Mouse (Mus musculus): ENCODE data around the gene Mllt6.
"Not testable (repeated sequence)": the region's sequence is repeated elsewhere in the genome, so short reads cannot be mapped to it uniquely, and the experiment has no call there.

Gene Mllt6

DNA sequence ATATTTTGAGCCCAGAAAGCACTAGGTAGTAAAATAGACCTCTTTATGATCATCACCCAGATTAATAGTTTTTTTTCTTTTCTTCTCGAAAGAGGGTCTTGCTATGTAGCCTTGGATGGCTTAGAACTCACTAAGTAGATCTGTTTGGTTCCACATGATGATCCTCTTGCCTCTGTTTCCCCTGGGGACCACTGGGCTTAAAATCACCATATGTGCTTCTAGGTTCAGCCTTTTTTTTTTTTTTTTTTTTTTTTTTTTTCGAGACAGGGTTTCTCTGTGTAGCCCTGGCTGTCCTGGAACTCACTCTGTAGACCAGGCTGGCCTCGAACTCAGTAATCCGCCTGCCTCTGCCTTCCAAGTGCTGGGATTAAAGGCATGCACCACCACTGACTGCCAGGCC is 14.7 kb upstream of the Mllt6 start:
- not testable (repeated sequence) for DNase-seq (ENCODE audit: low spot score)

DNA sequence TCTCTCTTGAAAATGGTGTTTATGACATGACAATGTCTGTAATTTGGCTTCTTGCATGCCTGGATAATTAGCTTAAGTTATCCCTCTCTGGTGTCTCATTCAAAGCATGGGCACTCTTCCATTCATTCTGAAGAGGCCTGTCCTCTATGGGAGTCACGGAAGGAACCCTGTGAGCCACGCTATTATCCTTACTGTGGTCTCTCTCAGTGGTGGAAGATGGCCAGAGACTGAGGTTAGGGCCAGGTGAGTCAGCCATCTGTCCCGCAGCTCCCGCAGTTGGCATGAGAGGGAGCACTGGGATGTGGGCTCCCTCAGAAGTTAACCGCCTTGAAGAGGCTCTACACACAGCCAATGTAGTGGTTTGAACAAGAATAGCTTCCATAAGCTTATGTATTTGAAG is 12.9 kb upstream of the Mllt6 start:
- DNase-seq (ENCODE audit: low spot score): no peak

DNA sequence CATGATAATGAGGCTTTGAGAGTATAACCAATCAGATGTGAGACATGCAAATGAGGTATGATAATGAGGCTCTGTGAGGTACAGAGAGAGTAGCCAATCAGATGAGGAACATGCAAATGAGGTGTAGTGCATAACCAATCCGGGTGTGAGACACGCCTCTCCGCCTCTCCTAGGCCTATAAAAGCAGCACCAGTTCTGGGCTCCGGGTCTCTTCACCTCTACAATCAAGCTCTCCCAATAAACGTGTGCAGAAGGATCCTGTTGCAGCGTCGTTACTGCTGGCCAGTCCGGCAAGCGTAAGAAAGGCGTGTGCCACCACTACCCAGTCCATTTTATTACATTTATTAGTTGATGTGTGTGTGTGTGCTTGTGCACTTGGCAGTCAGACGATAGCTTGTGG is 9.8 kb upstream of the Mllt6 start:
- DNase-seq (ENCODE audit: low spot score): not testable (repeated sequence)

DNA sequence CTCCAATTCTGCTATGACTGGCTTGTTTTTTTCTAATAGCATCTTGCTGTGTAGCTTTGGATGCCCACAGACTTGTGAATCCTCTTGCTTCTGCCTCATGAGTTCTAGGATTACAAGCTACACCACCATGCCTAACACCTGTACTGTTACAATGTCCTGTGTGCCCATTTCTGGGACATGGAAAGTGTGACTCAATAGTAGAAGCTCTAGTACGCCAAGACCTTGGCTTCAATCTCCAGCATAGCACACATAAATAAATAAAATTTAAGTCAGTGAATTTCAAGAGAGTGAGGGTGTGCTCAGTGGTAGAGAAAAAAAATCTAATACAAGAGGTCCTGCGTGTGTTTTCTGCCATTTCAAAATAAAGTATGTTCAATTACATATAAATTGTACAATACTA is 9.0 kb upstream of the Mllt6 start:
- DNase-seq (ENCODE audit: low spot score): no peak

DNA sequence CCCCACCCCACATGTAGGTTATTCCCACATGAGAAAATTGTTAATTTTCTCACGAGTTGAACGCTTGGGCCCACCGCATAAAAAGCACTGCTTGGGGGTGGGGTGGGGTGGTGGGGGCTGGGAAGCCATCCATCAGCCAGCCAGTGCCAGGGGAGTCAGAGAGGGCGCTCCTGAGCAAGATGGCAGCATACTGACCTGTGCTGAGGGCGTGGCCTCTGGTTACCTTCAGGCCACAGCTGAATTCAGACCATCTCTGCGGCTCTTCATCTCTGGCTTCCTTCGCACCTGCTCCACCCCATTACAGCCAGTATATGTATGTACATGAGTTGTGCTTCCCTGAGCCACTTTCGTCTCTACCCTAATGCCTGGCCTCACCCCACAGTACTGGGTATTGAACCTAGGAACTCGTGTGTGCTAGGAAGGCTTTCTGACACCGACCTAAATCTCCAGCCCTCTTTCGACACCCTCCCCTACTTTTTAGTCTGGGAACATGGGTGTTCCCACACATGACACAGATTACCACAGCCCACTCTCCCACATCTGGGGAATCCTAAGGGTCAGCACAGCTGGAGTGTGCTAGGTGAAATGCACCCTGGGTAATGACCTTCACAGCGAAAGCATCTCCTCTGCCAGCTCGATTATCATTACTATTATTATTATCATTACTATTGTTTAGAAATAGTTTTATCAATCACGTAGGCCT is 6.8 kb upstream of the Mllt6 start:
- no peak for DNase-seq (ENCODE audit: low spot score)

DNA sequence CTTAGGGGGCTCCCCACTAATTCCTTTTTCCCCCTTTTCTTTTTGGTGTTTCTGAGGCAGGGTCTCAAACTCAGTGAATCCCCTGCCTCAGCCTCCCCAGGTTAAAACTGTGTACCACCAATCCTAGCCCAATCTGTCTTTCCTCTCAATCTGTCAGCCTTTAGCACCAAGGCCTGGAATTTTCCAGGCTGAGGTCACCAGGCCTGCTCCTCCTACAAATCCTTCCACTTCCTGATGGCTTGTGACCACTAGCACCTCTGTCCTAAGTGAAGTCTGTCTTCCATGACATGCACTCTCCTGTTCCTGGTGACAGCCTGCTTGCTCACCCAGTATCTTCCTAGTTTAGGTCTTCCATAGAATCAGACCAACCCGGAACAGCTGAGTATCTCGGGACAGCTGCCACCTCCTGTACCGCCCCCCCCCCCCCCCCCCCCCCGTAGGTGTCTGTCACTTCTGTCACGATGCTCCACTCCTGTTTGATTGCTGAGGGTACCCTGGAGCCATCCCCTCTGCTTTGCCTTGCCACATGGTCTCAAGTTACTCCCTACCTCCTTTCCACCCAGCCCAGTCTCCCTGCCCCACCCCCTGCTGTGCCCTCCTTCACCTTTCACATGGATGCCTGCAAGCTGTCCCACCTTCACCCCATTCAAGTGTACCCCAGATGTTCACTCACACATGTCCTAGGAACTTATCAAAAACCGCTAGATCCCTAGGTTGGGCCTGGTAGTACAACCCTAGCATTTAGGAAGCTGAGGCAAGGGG is 5.8 kb upstream of the Mllt6 start:
- no peak for DNase-seq (ENCODE audit: low spot score)

DNA sequence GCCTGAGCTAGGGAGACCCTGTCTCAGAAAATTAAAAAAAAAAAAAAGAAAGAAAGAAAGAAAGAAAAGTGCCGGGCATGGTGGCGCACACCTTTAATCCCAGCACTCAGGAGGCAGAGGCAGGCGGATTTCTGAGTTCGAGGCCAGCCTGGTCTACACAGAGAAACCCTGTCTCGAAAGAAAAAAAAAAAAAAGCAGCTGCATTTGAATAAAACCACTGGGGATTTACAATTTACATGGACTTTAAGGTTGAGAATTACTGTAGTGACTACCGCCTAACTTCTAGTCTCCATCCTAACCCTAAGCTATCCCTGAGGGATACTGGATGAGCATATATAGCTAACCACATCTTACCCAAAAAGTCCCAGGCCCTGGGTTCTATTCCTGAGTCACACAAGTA is 5.2 kb upstream of the Mllt6 start:
- not testable (repeated sequence) for DNase-seq (ENCODE audit: low spot score)

DNA sequence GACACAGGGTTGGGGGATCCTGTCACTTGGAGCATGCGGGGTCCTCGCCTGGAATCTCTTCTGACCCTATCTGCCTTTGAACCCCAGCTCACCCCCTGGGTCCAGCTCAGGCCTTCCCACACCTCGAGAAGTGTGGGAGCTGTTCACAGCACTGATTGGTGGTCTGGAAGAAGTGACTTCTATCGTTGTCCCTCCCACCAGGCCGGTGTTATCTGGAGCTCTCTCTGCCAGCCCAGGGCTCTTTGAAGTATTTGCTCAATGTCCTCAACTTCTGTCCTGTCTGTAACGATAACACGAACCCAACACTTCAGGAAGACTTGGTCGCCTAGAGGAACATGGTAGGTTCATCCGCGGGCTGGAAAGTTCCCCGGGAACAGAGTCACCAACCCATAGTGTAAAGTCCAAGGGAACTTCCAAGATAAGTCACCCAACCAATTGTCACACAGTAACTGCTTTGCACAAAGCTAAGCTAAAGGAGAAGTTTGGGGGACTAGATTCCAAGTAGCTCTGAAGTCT is 4.4 kb upstream of the Mllt6 start:
- DNase-seq (ENCODE audit: low spot score): peak; percentile 72

DNA sequence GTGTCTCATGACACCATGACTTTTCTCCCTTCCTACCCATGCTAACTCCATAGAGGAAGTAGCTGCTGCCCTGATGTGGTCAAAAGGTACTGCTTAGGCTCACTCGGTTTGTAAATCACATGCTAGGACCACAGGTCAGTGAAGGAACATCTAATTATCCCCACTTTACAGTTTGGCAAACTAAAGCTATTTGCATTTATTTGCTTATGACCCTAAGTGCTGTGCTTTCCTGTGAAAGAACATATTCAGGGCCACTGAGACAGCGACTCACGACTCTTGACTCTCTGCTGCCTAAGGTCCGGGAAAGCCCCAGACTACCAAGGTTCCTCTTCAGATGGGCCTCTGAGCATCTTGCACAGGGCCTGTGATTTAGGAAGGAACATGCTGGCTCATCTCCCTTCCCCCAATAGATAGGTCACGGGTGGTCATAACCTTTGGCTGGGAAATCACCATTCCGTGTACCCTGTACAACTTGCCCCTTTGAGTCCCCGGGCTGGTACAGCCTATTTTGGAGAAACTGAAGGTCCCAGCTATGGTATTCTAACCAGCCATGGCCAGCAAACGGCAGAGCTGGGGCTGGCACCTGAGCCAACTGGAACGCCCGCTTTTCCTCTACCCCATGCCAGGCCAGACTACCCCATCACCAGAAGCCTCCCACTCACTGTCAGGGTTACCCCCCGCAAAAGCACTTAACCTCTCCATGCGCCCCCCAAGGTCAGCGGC is 3.8 kb upstream of the Mllt6 start:
- peak; percentile 19 for DNase-seq (ENCODE audit: low spot score)

DNA sequence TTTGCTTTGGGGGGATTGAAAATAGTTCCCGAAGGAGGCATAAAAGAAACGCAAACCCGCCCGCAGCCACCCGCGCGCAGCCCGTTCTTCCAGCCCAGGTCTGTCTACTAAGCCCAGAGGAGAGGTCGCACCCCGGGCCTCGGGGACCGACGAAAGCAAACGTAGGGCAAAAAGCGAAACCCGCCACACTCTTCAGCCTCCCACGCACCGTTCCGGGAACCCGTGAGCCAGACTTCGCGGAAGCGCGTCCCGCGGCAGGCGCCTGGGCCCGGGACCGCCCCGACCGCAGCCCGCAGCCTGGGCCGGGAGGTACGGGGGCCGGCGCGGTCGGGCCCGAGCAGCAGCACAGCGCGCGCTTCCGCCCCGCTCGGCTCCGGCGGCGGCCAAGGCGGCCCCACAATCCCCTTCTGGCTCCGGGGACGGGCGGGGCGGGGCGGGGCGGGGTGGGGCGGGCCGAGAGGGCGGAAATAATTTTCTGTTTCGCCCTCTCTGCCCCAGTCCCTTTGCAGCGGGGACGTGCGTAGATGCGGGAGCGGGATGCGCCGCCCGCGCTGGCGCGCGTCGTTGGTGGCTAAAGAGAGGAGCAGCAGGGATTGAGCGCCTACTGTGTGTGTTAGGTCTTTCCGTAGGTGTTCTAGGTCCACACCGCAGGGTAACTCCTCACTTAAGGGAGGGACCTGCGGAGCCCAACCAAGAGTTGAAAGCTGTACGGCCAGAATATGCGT is 3.1 kb upstream of the Mllt6 start:
- DNase-seq (ENCODE audit: low spot score): peak; percentile 87

DNA sequence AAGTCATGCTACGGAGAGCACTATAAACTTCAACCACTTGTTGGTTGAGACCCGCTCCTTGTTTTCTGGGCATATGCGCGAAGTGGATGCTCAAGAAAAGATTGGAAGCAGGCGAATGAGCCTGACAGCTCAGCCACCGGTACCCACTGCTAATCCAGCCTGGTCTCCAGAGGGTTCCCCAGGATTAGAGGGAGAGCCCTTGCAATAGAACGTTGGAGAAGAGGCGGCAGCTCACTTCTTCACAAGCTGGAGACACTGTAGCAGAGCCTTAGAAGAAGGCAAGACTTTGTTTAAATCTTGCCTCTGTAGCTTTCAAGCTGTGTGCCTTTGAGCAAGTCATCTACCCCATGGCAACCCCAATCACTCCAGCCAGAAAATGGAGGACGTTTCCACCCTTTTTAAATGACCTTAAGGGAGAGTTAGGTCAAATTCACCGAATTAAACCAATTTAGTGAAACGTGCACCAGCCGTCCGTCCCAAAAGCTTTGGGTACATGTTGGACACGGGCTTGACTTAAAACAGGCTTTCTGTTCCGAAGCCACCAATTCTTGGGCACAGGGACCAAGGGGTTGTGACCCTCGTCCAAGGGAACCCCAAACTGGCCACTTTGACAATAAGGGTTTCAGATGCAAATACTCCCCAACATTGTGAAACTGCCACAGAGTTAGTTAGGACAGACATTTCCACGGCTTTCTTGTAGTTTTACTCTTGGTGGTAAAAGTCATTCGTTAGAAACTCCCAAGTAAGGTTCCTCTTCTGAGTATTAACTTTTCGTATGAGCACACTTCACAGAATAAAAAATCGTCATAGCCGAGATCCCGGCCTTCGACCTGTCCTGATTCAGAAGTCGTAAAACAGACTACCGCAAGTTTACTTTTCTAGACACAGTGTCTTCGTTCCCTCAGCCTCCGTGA is 2.2 kb upstream of the Mllt6 start:
- DNase-seq (ENCODE audit: low spot score): no peak

DNA sequence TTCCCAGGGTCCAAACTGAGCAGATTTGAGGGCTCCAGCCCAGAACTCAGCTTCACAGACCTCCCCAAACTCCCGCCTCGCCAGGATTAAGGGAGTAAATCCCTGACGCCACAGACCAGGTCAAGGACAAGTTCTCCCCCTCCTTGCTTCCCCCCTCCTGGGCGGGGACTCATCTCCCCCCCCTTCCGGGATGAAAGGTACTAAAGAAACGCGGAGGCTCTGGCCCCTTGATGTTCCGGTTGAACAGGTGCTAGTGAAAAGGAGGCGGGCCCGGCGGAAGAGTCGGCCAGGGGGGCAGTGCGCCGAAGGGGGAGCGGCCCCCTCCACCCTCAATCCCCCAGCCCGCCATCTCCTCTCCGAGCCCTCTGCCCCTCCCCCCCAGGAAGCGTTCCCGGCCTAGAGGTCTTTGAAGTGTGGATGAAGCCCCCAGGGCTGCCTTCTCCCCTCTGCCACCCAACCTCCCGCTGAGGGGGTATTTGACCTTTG is 1.5 kb upstream of the Mllt6 start:
- peak; percentile 71 for DNase-seq (ENCODE audit: low spot score)

DNA sequence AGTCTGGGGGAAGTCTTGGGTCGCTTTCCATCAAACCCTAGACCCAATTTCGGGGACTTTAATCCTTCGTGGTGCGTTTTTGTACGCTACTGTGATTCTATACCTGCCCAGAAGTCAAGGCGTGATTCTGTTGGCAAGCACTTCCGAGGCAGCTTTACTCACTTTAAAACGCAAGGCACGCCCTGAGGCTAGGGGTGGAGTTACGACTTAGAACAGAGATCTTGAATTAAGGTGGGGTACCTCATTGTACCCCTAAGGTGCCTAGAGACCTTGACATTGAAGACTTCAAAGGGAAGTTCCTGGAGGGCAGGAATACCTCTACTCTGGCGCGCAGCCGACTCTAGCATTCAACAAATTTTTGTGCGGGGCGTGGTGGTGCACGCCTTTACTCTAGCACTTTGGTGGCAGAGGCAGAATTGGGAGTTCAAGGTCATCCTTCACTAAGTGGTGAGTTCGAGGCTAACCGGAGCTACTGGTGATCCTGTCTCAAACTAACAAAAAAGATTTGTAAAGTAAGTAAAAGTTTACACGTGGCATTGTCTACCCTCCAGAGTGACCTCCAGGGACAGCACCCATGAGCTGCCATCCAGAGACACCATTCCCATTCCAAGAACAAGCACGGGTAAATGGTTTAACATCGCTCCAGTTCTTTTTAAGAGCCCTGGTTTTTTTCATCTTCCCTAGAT is 864 bp upstream of the Mllt6 start:
- DNase-seq (ENCODE audit: low spot score): peak; percentile 29

DNA sequence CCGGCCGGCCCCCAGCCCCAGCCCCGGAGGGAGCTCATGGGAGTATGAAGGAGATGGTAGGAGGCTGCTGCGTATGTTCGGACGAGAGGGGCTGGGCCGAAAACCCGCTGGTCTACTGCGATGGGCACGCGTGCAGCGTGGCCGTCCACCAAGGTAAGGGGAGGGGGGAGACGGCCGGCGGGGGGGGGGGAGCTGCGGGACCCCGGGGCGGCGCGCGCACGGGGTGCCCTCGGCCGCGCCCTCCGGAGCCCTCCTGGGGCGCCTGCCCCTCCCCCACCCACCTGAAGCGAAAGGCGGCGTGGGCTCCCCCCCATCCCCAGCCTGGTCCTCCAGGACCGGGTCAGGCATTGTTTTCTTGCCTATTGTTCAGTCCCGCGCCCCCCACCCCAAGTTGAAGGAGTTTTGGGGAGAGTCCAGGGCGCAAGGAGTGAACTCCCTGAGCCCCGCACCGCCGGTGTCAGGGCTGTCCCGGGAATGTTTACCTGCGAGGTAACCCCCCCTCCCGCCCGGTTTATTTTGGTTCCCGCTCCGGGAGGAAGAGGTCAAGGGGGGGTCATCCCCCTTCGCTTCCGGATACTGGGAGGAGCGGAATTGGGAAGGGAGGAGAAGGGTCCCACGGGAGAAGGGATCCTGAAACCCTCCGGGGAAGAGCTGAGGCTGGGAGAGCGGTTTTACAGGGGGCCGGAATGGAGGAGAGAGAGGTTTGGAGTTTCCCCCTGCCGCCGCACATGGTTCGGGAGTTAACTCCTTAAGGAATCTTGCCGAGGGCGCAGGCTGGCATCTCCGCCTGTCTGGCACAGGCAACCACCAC is 519 bp downstream of the Mllt6 start:
- DNase-seq (ENCODE audit: low spot score): peak; percentile 47

DNA sequence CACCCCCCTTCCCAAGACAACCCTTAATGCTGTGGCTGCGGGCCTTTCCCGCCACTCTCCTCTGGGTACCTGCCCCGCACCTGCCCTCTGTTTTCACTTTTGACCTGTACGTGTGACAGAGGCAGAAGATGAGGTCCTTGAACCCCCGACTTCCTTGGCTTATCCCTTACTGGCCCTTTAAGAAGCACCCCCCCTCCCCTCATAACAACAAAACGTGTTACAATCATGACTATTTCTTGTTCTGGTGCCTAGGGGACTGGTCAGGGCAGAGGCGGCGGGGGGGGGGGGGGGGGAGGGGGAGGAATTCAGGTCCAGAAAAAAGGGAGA is 1.1 kb downstream of the Mllt6 start:
- DNase-seq (ENCODE audit: low spot score): no peak

DNA sequence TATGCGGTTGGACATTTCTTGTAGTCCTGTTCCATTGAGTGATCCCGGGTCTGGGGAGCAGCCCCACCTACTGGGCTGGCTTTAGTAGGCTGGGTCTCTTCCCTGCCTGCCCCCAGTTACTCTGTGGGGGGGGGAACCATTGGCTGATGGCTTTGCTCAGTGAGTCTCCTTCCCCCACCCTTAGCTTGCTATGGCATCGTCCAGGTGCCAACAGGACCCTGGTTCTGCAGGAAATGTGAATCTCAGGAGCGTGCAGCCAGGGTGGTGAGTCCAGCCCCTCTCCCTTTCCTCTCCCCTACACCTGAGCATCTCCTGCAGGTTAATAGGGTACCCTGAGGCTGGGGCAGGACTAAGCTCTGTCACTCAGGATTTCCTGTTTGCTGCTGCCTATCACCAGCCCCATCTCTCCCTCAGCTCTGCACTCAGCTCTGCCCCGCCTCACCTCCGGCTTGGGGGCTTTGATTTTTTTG is 1.6 kb downstream of the Mllt6 start:
- no peak for DNase-seq (ENCODE audit: low spot score)

DNA sequence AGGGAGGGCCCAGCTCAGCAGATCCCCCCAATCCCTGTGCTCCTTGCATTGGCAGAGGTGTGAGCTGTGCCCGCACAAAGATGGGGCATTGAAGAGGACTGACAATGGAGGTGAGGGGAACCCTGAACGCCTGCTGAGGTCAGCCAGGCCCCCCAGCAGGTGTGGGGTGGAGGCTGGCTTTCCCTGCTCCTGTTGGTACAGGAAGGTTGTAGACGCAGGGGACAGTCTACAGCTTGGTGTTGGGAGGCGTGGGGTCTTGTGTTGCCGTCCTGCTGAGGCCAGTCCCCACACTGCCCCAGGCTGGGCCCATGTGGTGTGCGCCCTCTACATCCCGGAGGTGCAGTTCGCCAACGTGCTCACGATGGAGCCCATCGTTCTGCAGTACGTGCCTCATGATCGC is 2.2 kb downstream of the Mllt6 start:
- no peak for DNase-seq (ENCODE audit: low spot score)

DNA sequence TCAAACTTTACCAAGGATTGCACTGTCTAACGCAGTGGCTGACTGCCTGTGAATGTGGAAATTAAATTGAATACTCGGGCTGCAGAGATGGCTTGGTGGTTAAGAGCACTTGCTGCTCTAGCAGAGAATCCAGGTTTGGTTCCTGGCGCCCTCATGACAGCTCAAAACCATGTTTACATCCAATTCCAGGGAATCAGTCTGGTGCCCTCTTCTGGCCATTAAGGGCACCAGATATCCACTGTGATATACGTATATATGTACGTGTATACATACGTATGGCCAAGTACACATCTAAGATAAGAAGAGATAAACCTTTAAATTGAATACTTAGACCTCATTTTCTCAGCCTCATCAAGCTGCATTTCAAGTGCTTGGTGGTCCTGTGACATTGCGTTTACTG is 3.0 kb downstream of the Mllt6 start:
- DNase-seq (ENCODE audit: low spot score): no peak

DNA sequence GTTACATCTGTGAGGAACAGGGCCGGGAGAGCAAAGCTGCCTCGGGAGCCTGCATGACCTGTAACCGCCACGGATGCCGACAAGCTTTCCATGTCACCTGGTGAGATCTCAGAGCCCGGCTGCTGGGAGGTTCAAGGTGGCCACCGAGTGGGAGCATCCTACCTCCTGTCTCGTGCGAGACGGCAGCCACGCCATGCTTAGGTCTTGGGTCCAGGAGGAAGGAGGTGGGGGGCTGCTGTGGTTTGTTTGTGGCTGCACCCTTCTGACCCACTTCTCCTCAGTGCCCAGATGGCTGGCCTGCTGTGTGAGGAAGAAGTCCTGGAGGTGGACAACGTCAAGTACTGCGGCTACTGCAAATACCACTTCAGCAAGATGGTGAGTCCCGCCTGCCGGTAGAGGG is 3.6 kb downstream of the Mllt6 start:
- no peak for DNase-seq (ENCODE audit: low spot score)

DNA sequence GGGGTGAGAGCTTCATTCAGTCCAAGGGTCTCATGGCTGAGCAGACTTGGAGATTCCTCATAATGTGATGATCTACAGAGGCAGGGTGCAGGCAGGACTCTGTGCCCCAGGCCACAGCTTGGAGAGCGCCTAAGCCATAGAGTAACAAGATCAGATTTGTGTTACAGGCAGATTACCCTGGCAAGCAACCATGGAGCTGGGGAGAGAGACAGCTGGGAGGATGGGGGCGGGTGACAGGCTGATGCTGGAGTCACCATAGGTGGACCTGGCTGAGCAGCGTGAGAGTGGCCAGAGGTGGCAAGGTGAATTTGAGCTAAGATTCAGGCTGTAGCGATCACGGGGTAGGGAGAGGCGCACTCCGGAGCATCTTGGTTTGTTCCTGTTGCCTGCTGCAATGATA is 4.9 kb downstream of the Mllt6 start:
- DNase-seq (ENCODE audit: low spot score): no peak
